Mouse (Mus musculus) layer of hippocampus, adult 9-11 months (tissue): ENCODE data around the gene H1f0.
"Not testable (repeated sequence)": the region's sequence is repeated elsewhere in the genome, so short reads cannot be mapped to it uniquely, and the experiment has no call there.

ENCODE experiments used
- DNase-seq: peaks from one replicate; pipeline ENCODE4 v3.0.0; 2022

Gene H1f0

DNA sequence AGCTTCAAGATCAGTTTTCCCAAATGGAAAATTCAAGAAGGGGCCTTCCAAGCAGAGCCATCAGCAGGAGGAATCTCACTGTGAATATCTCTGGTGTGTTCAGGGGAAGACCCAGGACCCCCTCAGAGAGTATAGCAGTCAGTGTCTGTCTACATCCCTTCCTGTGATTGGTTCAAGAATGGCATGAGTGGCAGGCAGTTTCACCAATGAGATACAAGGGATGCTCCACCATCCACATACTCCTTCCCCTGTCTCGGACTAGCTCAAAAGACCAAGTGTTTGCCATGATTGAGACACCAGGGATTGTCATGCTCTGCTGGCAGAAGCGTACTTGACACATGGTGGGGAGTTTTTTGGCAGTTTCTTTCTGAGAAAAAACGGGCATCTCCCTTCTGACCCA lies 21.6 kb upstream of the H1f0 start:
- no peak for DNase-seq

DNA sequence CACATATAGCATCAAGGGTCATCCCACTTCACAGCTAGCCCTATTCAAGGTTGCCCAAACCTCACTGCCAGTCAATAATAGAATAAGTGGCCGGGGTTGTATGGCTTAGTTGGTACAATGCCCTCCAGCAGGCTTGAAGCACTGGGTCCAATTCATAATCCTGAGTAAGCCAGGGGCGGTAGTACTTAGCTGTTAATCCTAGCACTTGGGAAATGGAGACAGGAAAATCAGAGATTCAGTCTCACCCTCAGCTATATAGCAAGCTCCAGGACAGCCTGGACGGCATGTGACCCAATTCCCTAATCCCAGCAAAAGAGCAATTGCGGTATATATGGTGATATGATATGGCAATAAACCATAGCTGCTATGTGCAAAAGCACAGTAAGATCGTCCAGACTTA lies 21.2 kb upstream of the H1f0 start:
- no peak for DNase-seq

DNA sequence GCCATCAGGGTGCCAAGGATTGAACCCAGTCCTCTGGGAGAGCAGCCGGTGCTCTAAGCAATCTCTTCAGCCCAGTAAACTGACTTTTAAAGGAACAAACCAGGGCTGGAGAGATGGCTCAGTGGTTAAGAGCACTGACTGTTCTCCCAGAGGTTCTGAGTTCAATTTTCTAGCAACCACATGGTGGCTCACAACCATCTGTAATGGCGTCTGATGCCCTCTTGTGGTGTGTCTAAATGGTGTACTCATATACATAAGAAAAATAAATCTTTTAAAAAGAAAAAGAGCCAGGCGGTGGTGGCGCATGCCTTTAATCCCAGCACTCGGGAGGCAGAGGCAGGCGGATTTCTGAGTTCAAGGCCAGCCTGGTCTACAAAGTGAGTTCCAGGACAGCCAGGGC lies 20.4 kb upstream of the H1f0 start:
- not testable (repeated sequence) for DNase-seq

DNA sequence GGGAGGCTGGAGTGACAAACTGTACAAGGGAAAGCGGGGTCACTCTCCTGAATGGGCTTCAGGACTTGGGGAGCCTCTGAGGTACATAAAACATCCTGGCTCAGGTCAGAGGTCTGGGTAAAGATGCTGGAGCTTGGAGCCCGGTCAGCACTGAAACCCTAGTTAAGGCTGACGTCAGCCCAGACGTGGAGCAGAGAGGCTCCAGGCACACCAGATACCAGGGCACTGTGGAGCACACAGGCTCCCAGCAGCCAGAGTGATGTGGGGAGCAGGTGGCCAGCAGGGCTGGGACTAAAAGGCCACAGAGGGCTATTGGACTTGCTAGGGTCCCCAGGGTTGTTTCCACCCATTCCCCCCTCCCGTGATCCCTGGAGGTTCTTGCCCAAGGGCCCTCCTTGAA lies 18.5 kb upstream of the H1f0 start:
- DNase-seq, result no peak

DNA sequence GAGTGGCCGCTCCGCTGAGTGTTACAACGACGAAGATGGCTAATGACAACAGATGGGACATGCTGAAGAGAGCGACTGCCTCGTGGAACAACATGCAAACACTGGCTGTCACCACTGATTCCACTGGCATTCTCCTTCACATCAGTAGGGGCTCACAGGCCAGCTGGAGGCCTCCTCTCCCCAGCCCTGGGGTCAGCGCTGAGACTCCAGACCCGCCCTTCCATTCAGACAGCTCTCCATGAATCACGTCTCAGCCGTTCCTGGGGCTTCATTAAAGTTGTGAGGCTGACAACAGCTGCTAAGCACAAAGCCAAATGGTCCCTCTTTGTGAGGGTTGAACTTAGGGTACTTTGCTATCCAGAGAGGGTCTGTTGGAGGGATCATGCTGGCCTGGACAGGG lies 16.7 kb upstream of the H1f0 start:
- no peak for DNase-seq

DNA sequence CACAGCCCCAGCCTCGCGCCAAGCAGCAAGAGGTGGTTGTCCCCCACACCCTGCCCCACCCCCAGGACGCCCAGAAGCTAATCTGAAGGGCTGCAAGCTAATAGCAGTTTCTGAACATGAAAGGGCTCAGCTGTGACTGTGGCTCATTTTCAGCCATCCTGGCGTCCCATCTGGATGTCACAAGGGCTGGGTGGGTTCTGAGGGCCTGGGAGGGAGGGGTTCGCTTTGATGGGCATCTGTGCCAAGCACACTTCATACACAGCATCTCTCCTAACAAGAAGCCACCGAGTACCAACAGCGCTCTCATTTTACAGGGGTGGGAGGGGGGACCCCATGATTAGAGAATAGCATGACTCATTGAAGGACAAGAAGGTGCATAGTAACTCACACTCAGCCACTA lies 14.9 kb upstream of the H1f0 start:
- no peak for DNase-seq

DNA sequence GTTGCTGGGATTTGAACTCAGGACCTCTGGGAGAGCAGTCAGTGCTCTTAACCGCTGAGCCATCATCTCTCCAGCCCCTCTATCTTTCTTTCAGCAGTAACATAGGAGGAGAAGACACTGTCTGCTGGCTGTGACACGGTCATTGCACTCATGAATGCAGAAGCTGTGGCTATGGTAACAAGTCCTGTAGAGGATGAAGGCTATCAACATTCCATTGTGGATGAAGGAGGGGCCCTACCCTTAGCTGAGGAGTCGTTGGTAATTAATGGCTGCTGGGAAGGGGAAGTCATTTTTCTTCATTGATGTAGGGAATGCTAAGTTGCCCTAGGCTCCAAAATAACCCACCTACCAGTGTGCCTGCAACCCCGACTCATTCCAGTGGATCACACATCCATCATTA lies 10.1 kb upstream of the H1f0 start:
- DNase-seq, result no peak

DNA sequence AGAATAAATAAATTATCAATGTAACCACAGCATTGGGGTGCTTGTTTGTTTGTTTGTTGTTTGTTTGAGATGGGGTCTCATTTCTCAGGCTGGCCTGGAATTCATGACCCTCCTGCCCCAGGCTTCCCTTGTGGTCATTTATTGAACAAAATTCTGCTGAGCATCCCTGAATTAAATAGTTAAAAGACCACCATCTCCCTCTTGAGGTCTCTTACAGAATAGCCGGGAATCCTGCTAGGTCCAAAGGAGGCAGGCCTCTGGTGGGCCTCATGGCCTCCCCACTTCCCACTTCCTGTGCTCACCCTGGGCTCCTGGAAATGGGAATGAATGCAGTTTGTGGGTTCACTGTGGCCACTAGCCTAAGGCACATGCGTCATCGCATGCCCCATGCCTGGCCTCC lies 9.4 kb upstream of the H1f0 start:
- no peak for DNase-seq

DNA sequence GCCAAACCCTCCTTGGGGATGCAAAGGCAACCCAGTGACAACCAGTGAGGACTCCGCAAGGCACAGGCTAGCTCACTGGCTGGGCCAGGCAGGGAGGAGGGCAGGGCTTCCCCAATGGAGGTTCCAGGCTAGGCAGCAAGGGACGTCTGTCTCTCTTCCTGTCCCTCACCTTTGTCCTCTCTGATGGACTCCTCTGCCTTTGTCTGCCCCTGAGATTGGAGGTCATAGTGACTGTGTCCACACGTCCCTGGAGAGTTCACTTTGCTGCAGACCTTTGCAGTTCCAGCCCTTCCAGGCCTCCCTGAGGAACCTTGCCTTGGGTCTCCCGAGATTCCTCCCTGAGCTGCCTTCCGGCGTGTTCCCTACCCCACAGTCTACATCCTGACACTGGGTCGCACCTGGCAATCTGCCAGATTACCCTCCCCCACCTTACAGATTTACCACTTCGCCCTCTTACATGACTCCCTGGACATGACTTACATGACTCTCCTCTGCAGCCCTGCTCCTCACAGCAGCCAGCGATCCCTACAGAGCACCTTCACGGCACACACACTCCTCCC lies 5.5 kb upstream of the H1f0 start:
- DNase-seq, result no peak

DNA sequence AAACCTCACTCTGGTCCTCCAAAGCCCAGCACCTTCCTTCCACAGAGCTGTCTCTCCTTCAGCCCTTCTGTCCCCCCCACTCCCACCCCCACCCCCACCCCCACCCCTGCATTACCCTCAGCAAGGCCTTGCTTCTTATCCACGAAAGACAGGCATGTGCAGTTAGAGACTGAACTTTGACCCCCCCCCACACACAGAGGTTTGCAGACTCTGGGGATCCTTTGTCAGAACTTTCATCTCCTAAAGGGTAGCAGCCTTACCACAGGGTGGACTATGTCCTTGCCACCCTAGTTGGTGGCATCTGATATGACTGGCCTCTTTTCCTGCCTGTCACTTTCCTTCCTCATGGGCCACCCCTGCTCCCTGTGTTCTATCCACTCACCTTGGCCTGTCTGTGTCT lies 4.9 kb upstream of the H1f0 start:
- no peak for DNase-seq

DNA sequence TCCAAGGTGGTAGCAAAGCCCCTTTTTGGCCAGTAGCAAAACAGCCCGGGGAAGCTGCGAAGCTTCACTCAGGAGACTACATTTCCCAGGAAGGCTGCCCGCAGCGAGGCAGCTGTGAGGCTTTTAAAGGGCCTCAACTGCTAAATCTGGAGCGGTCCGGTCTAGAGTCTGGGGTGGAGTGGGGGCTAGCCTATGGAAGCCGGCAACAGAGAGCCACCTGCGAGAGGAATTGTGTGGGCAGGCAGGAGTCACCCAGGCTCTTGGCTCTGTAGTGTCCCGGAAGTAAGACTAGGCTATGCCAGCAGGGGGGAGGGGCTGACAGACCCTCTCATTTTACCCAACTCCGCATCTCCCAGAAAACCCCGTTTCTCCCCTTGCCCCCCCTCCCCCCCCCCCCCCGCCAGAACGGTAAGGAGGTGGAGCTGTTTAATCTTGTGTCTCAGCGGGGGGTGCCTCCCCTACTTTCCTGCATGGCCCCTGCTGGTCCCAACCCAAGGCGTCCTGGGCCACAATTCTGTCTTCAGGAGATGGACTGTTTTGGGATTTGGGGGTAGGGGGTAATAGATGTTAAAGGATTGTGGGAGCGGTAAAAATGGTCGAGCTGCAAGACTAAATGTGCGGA lies 2.5 kb upstream of the H1f0 start:
- DNase-seq, result no peak

DNA sequence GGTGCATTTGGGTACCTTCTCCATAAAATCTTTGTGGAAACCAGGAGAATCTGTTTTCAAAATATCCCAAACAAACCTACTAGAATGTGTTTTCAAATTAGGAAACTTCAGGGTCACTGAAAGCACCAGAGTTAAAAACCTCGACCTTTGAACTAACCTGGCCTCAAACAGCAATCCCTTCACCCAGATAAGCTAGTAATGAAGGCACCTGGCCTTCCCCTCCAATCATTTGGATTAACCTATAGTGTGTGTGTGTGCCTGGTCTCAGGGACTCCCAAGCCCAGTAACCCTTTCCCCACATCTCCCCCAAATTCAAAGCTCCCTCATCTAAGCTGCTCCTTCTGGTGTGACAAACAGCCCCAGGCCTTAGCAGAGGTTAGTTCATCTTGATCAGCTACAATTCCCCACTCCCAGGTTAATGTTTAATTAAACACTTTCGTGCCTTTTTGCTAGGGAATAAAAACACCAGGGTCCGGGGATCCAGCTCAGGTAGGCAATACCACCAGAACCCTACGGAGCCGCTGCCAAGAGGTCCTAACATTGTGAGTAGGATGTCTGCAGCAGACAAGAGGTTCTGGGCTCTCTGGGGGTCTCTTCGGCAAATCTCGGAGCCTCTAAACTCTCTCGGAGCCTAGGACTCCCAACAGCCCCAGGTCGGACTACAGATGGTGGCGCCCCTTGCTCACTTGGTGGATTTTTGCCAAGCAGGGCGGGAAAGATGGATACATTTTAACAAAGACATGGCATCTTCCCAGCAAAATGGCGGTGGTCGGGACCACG lies 1.5 kb upstream of the H1f0 start:
- no peak for DNase-seq

DNA sequence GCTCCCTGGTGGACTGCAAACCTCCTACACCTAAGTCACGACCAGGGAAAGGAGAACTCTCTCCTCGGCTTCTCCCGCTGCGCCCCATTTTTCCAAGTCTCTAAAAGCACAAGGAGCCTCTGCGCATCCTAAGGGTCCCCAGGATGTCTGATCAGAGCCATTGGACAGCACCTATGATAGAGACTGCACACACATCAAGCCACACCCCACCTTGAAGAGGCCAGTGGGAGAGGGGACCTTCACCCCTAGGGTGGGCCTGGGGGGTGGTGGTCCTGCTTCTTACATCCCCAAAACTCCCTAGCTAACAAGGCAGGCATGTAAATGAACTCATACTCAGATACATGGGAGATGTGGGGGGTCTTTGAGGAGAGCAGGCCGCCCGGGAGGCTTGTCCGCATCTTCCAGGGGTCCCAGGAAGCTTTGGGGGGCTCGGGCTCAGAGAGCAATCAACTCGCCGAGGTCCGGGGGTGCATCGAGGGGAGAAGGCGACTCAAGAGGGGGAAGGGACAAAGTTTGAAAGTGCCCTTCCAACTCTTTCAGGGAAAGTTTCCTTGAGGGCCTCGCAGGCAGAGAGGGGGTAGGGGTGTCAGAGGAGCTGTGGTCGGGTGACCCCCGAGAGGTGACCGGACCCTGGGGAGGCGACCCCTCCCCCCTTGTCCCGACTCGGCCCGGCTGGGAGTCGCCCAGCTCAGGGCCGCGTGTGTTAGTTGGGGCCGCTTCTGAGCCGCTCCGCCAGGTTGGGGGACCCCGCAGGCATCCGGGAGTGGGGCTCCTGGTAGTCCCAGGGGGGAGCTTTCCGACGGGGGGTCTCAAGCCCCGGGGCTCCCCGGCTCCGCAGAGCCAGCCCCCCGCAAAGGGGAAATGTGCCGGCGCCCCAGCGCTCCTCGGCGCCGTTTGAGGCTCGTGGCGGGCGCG lies 702 bp upstream of the H1f0 start:
- DNase-seq, result no peak

DNA sequence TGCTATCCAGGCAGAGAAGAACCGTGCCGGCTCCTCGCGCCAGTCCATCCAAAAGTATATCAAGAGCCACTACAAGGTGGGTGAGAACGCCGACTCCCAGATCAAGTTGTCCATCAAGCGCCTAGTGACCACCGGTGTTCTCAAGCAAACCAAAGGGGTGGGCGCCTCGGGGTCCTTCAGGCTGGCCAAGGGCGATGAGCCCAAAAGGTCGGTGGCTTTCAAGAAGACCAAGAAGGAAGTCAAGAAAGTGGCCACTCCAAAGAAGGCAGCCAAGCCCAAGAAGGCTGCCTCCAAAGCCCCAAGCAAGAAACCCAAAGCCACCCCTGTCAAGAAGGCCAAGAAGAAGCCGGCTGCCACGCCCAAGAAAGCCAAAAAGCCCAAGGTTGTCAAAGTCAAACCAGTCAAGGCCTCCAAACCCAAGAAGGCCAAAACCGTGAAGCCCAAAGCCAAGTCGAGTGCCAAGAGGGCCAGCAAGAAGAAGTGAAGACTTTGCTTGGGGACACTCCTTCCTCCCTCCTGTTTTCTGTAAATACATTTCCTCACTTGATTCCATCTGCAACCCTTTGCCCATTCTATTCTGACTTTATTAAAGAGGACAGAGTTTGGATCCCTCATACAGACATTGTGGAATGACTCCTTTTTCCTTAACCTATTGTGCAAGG lies 704 bp downstream of the H1f0 start:
- no peak for DNase-seq

DNA sequence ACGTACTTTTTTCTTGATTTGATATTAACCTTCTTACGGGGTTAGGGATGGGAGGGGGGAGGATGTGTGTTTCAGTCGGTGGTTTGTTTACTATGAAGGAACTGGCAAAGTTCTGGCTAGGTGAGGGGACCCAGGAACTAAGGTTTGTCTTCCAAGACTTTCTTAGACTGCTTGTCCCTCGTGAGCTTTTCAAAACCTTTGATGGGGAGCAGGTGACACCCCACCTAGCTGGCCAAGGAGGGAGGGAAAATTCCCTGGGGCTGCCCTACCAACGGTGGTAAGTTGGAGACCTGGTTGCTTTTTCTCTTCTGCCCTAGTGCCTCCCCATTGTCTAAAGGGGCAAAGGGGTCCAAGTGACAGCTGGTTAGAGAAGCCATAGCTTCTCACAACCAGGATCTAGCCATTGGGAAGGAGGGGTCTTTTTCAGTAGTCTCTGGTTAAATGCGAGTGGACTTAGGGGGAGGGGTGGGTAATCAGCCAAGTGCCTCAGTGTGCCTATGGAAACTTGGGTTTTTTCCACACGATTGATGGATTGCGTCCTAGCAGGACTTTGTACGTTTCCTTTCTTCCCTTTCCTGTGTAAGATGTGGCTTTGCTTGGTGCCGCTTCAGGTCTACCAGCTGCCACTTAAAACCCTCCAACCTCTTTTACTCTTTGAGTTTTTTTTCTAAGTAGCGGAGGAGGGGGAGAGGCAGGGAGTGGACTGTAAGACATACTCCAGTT lies 1.4 kb downstream of the H1f0 start:
- DNase-seq, result no peak

DNA sequence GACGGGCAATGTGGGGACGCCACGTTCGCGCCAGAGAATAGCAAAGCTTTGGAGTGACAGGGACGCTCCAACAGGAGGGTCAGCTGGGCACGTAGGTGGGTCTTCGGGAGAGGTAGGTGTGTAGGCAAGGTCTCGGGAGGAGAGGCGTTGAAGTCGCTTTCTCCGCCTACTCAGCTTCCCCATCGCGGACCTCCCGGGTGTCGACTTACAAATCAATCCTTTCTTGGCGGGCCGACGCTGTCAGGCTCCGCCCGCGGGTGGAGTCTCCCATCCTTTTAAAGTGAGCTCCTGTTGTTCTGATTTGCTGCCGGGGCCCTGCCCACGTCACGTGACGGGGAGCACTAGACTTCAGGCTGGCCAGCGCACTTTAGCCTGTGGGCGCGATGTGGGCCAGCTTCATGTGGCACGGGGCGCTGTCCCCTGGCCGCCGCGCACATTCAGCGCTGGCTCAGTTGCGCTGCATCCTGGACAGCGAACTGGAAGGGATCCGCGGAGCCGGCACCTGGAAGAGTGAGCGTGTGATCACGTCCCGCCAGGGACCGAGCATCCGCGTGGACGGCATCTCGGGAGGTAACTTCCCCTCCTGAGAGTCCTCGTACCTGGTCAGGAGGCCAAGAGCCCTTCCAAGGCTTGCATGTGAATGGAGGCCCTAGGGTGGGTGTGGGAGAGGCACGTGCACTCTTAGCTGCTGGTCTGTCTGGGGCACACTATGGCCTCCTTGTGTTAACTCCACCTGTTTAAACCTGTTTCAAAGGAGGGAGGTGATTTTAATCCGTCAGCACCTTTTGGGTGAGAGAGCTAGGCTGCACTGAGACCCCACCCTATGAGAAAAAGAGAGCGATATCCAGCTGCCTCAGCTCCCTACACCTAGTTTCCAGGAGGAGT lies 2.5 kb downstream of the H1f0 start:
- peak; percentile 93 for DNase-seq

DNA sequence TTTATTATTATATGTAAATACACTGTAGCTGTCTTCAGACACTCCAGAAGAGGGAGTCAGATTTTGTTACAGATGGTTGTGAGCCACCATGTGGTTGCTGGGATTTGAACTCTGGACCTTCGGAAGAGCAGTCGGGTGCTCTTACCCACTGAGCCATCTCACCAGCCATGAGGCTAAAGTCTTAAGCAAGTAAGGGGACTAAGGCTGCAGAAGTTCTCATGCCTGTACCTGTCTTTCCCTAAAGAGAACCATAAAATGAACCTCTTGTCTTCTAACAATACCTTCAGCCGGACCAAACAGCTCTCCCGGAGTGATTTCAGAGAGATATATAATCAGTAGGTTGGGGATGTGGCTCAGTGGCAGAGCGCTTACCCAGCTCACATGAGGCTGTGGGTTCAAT lies 3.7 kb downstream of the H1f0 start:
- not testable (repeated sequence) for DNase-seq

DNA sequence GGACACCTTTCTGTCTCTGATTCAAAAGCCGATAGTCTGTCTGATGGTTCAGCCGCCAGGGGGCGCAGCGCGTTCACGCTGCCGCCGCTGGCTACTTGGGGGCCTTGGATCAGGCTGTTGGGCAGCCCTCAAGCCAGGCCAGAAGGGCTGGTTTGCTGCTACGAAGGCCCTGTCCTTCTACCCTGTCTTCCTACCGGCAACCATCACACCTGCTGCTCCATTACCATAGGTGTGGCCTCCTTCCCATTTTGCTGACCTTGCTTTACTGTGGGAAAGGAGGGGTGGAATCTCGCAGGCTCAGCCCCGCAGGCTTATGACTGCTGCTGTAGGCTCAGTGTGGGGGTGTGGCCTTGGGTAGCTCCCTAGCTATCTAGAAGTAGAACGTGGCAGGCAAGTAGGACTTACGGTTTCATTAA lies 9.7 kb downstream of the H1f0 start:
- DNase-seq, result no peak

DNA sequence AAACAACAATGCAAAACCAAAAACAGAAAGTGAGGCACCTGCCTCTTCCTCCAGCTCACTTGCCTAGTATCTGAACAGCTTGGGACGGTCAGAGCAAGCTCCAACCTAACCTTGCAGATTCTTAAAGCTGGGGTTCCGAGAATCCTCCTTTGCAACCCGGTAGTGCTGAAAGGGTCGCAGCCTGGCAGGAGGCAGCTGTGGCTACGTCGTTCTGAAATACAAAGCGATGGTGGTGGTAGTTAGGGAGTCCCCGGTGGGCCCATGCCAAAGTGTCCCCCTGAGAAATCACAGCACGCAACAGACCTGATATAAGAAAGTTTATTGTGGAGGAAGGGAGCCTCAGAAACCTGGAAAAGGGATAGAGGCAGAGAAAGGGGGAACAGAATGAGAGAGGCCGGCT lies 10.1 kb downstream of the H1f0 start:
- no peak for DNase-seq

DNA sequence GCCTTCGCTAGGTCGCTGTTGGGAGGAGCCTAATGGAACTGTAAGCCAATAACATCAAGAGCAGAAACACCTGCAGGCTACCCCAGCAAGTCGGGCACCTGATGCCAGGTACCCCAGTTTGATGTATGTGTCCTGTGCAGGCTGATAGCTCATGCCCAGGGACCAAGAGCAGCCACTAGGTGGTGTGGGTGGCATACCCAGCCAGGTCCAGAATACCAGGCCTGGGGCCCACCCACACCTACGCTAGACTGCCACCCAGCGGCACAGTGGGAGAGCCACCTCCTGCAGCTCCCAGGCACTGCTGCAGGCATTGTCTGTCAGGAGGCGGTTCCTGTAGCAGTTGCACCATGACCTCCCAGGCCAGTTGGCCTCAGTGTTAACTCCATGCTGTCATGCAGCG lies 10.6 kb downstream of the H1f0 start:
- peak; percentile 66 for DNase-seq
